Mouse (Mus musculus) gastrocnemius, postnatal 10 days (tissue): ENCODE measurements at regions not wholly inside any gene's neighbourhood (a gene's known extent, or its start where the extent isn't known, plus 50 kb on each side); places are given as distances from the start of the nearest gene placed in this dataset.

Source experiments
- DNase-seq: peaks from one replicate; pipeline ENCODE4 v3.0.0; 2021; ENCODE audit warnings: mixed read lengths

- DNase-seq: no peak
These were observed 200.0 kb upstream of the Ttc29 start for GRCm38 (mm10) chr8:78013101-78013500.

GRCm38 (mm10) chr8:78018430-78019180, 194.5 kb upstream of the Ttc29 start:
- DNase-seq: no peak

GRCm38 (mm10) chr8:78021473-78021872, 191.6 kb upstream of the Ttc29 start:
- no peak for DNase-seq

GRCm38 (mm10) chr8:78022986-78023385, 190.1 kb upstream of the Ttc29 start:
- no peak for DNase-seq

- DNase-seq: no peak
These were observed 189.6 kb upstream of the Ttc29 start for GRCm38 (mm10) chr8:78023467-78023866.

- DNase-seq: no peak
These were observed 189.2 kb upstream of the Ttc29 start for GRCm38 (mm10) chr8:78023936-78024335.

- no peak for DNase-seq
These were observed 188.1 kb upstream of the Ttc29 start for GRCm38 (mm10) chr8:78024964-78025363.

- no peak for DNase-seq
These were observed 185.7 kb upstream of the Ttc29 start for GRCm38 (mm10) chr8:78027371-78027770.

GRCm38 (mm10) chr8:78028928-78029327, 184.2 kb upstream of the Ttc29 start:
- no peak for DNase-seq

- no peak for DNase-seq
These were observed 181.3 kb upstream of the Ttc29 start for GRCm38 (mm10) chr8:78031811-78032210.

- DNase-seq: no peak
These were observed 178.4 kb upstream of the Ttc29 start for GRCm38 (mm10) chr8:78034687-78035086.

GRCm38 (mm10) chr8:78037218-78037617, 175.9 kb upstream of the Ttc29 start:
- no peak for DNase-seq

GRCm38 (mm10) chr8:78046691-78047090, 166.4 kb upstream of the Ttc29 start:
- DNase-seq: no peak

- DNase-seq: no peak
These were observed 162.3 kb upstream of the Ttc29 start for GRCm38 (mm10) chr8:78050768-78051167.

GRCm38 (mm10) chr8:78054435-78054834, 158.7 kb upstream of the Ttc29 start:
- DNase-seq: no peak

GRCm38 (mm10) chr8:78054920-78055319, 158.2 kb upstream of the Ttc29 start:
- no peak for DNase-seq

- DNase-seq: no peak
These were observed 157.6 kb upstream of the Ttc29 start for GRCm38 (mm10) chr8:78055531-78055930.

GRCm38 (mm10) chr8:78057357-78057756, 155.7 kb upstream of the Ttc29 start:
- no peak for DNase-seq

- no peak for DNase-seq
These were observed 151.0 kb upstream of the Ttc29 start for GRCm38 (mm10) chr8:78061827-78062719.

- DNase-seq: peak; percentile 54
These were observed 149.6 kb upstream of the Ttc29 start for GRCm38 (mm10) chr8:78063529-78063928.

GRCm38 (mm10) chr8:78064161-78064560, 148.9 kb upstream of the Ttc29 start:
- no peak for DNase-seq

GRCm38 (mm10) chr8:78065890-78066493, 147.1 kb upstream of the Ttc29 start:
- DNase-seq: no peak
